Mouse (Mus musculus) embryonic facial prominence, embryonic 14.5 days (tissue): ENCODE results near the gene Scmh1. TPM values are rescaled to one million over a fixed set of nuclear protein-coding genes. Genes with fewer than 3 reads are reported as not detected.

Experiments used
- ATAC-seq: fragments of 200-750 bp; cut with Nextera tagmentation; 2 replicates; pipeline ENCODE4 v1.8.0; 2017; ENCODE audit warnings: low read depth, moderate number of reproducible peaks, moderate TSS enrichment
- DNase-seq: peaks from one replicate; pipeline ENCODE4 v3.0.0-alpha.2; 2015; ENCODE audit warnings: low spot score
- H3K27ac ChIP-seq: fragments of 300-500 bp; sonication (generic); replicated peaks from 2 replicates; pipeline ENCODE4 v1.5.1; 2014; ENCODE audit warnings: low read depth, mild to moderate bottlenecking, low read length, moderate library complexity
- H3K27me3 ChIP-seq: fragments of 300-500 bp; sonication (generic); replicated peaks from 2 replicates; pipeline ENCODE4 v1.6.1; 2014; ENCODE audit warnings: low read length; ENCODE audit not compliant: control insufficient read depth, insufficient read depth
- H3K36me3 ChIP-seq: fragments of 300-500 bp; sonication (generic); 2 replicates; pipeline ENCODE4 v1.6.1; 2014; ENCODE audit warnings: low read length, mixed read lengths; ENCODE audit not compliant: control insufficient read depth, insufficient read depth
- H3K4me1 ChIP-seq: fragments of 300-500 bp; sonication (generic); 2 replicates; pipeline ENCODE4 v1.6.1; 2014; ENCODE audit warnings: antibody characterized with exemption, low read length; ENCODE audit not compliant: control insufficient read depth, insufficient read depth
- H3K4me2 ChIP-seq: fragments of 300-500 bp; sonication (generic); 2 replicates; pipeline ENCODE4 v1.6.1; 2014; ENCODE audit warnings: low read depth, mild to moderate bottlenecking, low read length, moderate library complexity, mixed read lengths
- H3K4me3 ChIP-seq: fragments of 300-500 bp; sonication (generic); 2 replicates; pipeline ENCODE4 v1.5.1; 2014; ENCODE audit warnings: low read depth, mild to moderate bottlenecking, low read length
- H3K9ac ChIP-seq: fragments of 300-500 bp; sonication (generic); 2 replicates; pipeline ENCODE4 v1.6.1; 2014; ENCODE audit warnings: low read depth, mild to moderate bottlenecking, low read length, moderate library complexity, mixed read lengths
- H3K9me3 ChIP-seq: fragments of 300-500 bp; sonication (generic); 2 replicates; pipeline ENCODE4 v1.6.1; 2016; ENCODE audit warnings: low read length; ENCODE audit not compliant: control insufficient read depth
- WGBS: fragments of 180-500 bp; shearing (Covaris S2); extraction: QIAGEN DNeasy Blood & Tissue Kit; methylation state at CpG from one replicate; pipeline ENCODE4 v1.1.7; 2014; 5-methylcytosine and 5-hydroxymethylcytosine counted together
- polyA plus RNA-seq: library from polyadenylated mRNA; unstranded; fragments of >200 nt; fragmentation: Nextera tagmentation; extraction: Ambion mirVana; gene quantifications from 2 replicates; pipeline ENCODE4 v1.2.1, GENCODE M21; 2014

Gene Scmh1
- polyA plus RNA-seq, 1 experiment from 2014 or later, result 31.4 TPM

DNA sequence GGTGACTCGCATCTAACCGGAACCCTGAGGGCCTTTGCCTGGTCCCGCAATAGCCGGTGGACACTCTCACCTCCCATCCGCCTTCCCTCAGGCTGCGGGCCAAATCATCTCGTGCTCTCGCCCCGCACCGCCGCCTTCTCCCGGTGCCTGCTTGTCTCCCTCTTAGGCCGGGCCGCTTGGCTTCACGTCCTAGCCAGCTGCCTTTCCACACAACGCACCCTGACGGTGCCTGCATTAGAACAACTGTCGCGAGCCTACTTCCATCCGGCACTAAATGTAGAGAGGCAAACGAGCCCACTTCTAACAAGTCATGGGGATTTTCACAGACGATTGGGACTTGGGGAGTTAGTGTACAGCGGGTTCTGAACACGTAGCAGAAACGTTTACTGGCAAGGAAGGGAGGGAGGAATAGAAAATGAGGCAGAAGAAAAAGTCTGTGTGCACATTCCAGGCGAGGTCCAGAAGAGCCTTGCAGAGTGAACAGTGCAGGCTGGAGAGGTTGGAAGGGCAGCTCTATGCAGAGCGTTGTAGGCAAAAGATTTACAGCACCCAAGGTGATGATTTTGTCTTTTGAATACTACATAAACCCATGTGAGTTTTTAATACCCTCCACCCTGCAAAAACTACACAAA is 165.5 kb downstream of the Scmh1 start:
- Histone ChIP-seq H3K4me3 (peak overlapping the region; percentile 79), H3K27ac (peak overlapping the region; percentile 95), H3K9me3 (no peaks in the 10 kb centered on the region), H3K9ac (peak overlapping the region; percentile 90), H3K36me3 (peaks cover 9% of the 10 kb centered on the region; the same call in 1 of the 2 replicates), H3K4me2 (peak overlapping the region; percentile 87), H3K27me3 (no peaks in the 10 kb centered on the region), H3K4me1 (peaks cover 27% of the 10 kb centered on the region)
- WGBS, result 3% methylated on average over 23 of the region's 27 CpGs
- DNase-seq, result no peak
- ATAC-seq, result peak; percentile 56

DNA sequence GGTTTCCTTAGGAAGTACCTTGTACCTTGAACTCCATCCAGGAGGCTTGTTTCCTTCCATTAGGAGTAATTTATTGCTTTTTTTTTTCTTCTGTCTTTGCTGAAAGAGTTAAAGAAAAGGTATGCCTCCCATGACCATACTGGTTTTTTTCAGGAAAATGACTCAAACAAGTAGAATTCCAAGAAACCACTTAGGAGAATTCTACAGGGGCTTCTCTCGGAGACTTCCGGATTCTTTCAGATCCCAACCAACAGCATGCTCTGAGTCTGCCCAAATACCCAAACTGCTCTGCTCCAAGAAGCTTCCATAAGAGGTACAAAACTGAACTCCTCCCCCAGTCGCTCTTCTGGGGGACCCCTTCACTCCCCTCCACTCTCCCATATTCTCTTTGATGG is 166.0 kb downstream of the Scmh1 start:
- Histone ChIP-seq H3K27me3 (no peaks in the 10 kb centered on the region), H3K9me3 (no peaks in the 10 kb centered on the region), H3K4me2 (peak overlapping the region; percentile 87), H3K4me1 (peaks cover 27% of the 10 kb centered on the region), H3K36me3 (0 out of 2 replicates have a peak, but pooled peaks cover 6% of the 10 kb centered on the region), H3K27ac (peak overlapping the region; percentile 95; the same call in 1 of the 2 replicates), H3K4me3 (peak overlapping the region; percentile 79), H3K9ac (peak overlapping the region; percentile 90; the same call in 1 of the 2 replicates)
- DNase-seq (peak; percentile 39), ATAC-seq (no peak)
- WGBS, result 49% methylated on average over 3 of the region's 3 CpGs

DNA sequence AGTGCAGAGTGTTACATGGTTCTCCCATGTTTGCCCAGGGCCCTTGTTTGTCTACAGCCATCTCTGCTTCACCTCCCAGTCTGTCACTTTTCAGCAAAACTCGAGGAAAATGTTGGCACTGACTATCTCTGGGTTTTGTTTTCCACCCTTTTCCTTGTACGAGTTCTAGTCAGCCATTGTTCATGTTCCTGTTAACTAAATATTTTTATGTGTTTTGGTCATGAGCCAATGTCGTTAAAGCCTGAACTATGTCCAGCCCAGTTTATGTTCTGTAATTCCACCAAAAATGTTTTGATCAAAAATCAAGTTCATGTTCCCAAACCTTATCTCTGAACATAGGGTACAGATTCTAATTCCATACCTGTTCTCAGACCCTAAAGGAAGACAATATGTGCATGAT is 166.6 kb downstream of the Scmh1 start:
- ATAC-seq, result no peak
- Histone ChIP-seq H3K4me1 (peaks cover 27% of the 10 kb centered on the region), H3K36me3 (0 out of 2 replicates have a peak, but pooled peaks cover 1% of the 10 kb centered on the region), H3K4me2 (no peak overlapping the region), H3K4me3 (no peak overlapping the region), H3K9me3 (no peaks in the 10 kb centered on the region), H3K27ac (no peak overlapping the region), H3K9ac (no peak overlapping the region), H3K27me3 (no peaks in the 10 kb centered on the region)
- 75% methylated on average over 3 of the region's 3 CpGs for WGBS
- no peak for DNase-seq

Other genes with a start within 250 kb of the Scmh1 start
- 3.0 and 4.0 TPM in 2 replicates for gene Edn2, start 244.1 kb upstream of the Scmh1 start, polyA plus RNA-seq
- 0.47 and 0.72 TPM in 2 replicates for gene Foxo6, start 117.9 kb upstream of the Scmh1 start, polyA plus RNA-seq
- not detected in 2 replicates for gene Slfnl1, start 127.0 kb downstream of the Scmh1 start, polyA plus RNA-seq
- gene Ctps, start 165.0 kb downstream of the Scmh1 start, polyA plus RNA-seq, result 77.3 and 84.1 TPM in 2 replicates
- not detected in 2 replicates for gene Gm8439, start 183.5 kb downstream of the Scmh1 start, polyA plus RNA-seq